Mouse (Mus musculus) liver, embryonic 14.5 days (tissue): ENCODE data around the gene Myl9. TPM values are rescaled to one million over a fixed set of nuclear protein-coding genes. Genes with fewer than 3 reads are reported as not detected.
"Not testable (repeated sequence)": the region's sequence is repeated elsewhere in the genome, so short reads cannot be mapped to it uniquely, and the experiment has no call there.

Experiments
- ATAC-seq: fragments of 200-750 bp; cut with Nextera tagmentation; 2 replicates; pipeline ENCODE4 v1.8.0; 2017; ENCODE audit warnings: moderate number of reproducible peaks, mild to moderate bottlenecking, moderate library complexity; ENCODE audit not compliant: insufficient read depth
- DNase-seq, 3 experiments: peaks; one replicate each; pipeline ENCODE4 v3.0.0-alpha.2; 2012 to 2013; ENCODE audit warnings: low read depth in 3 of 3, low spot score in 3 of 3
- H3K27ac ChIP-seq: fragments of 300-500 bp; sonication (generic); 2 replicates; pipeline ENCODE4 v1.5.1; 2014; ENCODE audit warnings: moderate library complexity, mild to moderate bottlenecking, control low read depth, inconsistent platforms
- H3K27me3 ChIP-seq: fragments of 300-500 bp; sonication (generic); 2 replicates; pipeline ENCODE4 v1.6.1; 2014; ENCODE audit warnings: mild to moderate bottlenecking, low read length, moderate library complexity; ENCODE audit not compliant: control insufficient read depth, insufficient read depth
- H3K36me3 ChIP-seq: fragments of 300-500 bp; sonication (generic); replicated peaks from 2 replicates; pipeline ENCODE4 v1.6.1; 2014; ENCODE audit warnings: low read depth; ENCODE audit not compliant: control insufficient read depth, insufficient read depth
- H3K4me1 ChIP-seq, 2 experiments: fragments of 200-500 bp in 1 of 2; fragments of 300-500 bp in 1 of 2; sonication (generic) in 1 of 2; replicated peaks; 2 replicates each; pipeline ENCODE4 v1.6.1; 2012 to 2014; ENCODE audit warnings: antibody characterized with exemption in 1 of 2, inconsistent platforms in 1 of 2, low read length in 1 of 2; ENCODE audit not compliant: control insufficient read depth in 2 of 2, insufficient read depth in 2 of 2
- H3K4me2 ChIP-seq: fragments of 300-500 bp; sonication (generic); 2 replicates; pipeline ENCODE4 v1.6.1; 2014; ENCODE audit warnings: low read depth, mild to moderate bottlenecking, control low read depth, moderate library complexity
- H3K4me3 ChIP-seq, 2 experiments: fragments of 200-500 bp in 1 of 2; fragments of 300-500 bp in 1 of 2; sonication (generic) in 1 of 2; 2 replicates each; pipeline ENCODE4 v1.5.1; 2012 to 2014; ENCODE audit warnings: low read depth in 2 of 2, low read length in 2 of 2, mild to moderate bottlenecking in 2 of 2, control low read depth in 1 of 2, inconsistent platforms in 1 of 2, moderate library complexity in 1 of 2; ENCODE audit not compliant: insufficient read depth in 1 of 2
- H3K9ac ChIP-seq: fragments of 300-500 bp; sonication (generic); replicated peaks from 2 replicates; pipeline ENCODE4 v1.6.1; 2014; ENCODE audit warnings: mild to moderate bottlenecking, control low read depth, moderate library complexity
- H3K9me3 ChIP-seq: fragments of 300-500 bp; sonication (generic); 2 replicates; pipeline ENCODE4 v1.6.1; 2016; ENCODE audit warnings: low read length, mixed read lengths; ENCODE audit not compliant: control insufficient read depth
- CTCF ChIP-seq: IDR thresholded peaks from 2 replicates; pipeline ENCODE4 v1.5.1; 2016; ENCODE audit warnings: antibody characterized with exemption, low read depth, control low read depth
- WGBS: fragments of 180-500 bp; shearing (Covaris S2); extraction: QIAGEN DNeasy Blood & Tissue Kit; methylation state at CpG from one replicate; pipeline ENCODE4 v1.1.7; 2014; ENCODE audit not compliant: insufficient replicate concordance; 5-methylcytosine and 5-hydroxymethylcytosine counted together
- polyA plus RNA-seq, 2 experiments: library from polyadenylated mRNA; depleted of rRNA in 1 of 2; stranded (reverse) in 1 of 2; unstranded in 1 of 2; fragments of >200 nt; fragmentation: Nextera tagmentation in 1 of 2; extraction: Ambion mirVana in 1 of 2; gene quantifications; 2 replicates each; pipeline versions ENCODE4 v1.2.1 to v1.2.3; 2012 to 2014

Myl9 gene
- polyA plus RNA-seq, 2 experiments, result 25.2 to 44.4 TPM

GRCm38 (mm10) chr2:156825128-156825527, 49.9 kb downstream of the Myl9 start:
- H3K9me3 ChIP-seq, ATAC-seq, H3K36me3 ChIP-seq, H3K4me1 ChIP-seq, H3K4me3 ChIP-seq, H3K9ac ChIP-seq, DNase-seq, H3K4me2 ChIP-seq, H3K27me3 ChIP-seq, H3K27ac ChIP-seq: not testable (repeated sequence)
- WGBS, result 75% methylated on average over 6 of the region's 6 CpGs
- peak; percentile 30 for TF ChIP-seq CTCF

Other genes with a start within 250 kb of the Myl9 start
- 5.9 and 6.0 TPM in 2 replicates for gene Aar2, start 227.8 kb upstream of the Myl9 start, polyA plus RNA-seq (2012; rRNA removed)
- gene Aar2, start 227.8 kb upstream of the Myl9 start, polyA plus RNA-seq (2014; fragmentation: Nextera tagmentation; extraction: Ambion mirVana), result 13.2 and 14.2 TPM in 2 replicates
- 6.4 and 6.6 TPM in 2 replicates for gene Dlgap4, start 161.7 kb upstream of the Myl9 start, polyA plus RNA-seq (2012; rRNA removed)
- gene Dlgap4, start 161.7 kb upstream of the Myl9 start, polyA plus RNA-seq (2014; fragmentation: Nextera tagmentation; extraction: Ambion mirVana), result 9.7 and 9.9 TPM in 2 replicates
- gene Tgif2, start 64.6 kb downstream of the Myl9 start, polyA plus RNA-seq (2012; rRNA removed), result 3.8 and 4.9 TPM in 2 replicates
- gene Tgif2, start 64.6 kb downstream of the Myl9 start, polyA plus RNA-seq (2014; fragmentation: Nextera tagmentation; extraction: Ambion mirVana), result 4.9 and 5.1 TPM in 2 replicates
- 0.51 and 0.71 TPM in 2 replicates for gene 4930518I15Rik, start 82.5 kb downstream of the Myl9 start, polyA plus RNA-seq (2012; rRNA removed)
- 0.71 and 0.78 TPM in 2 replicates for gene 4930518I15Rik, start 82.5 kb downstream of the Myl9 start, polyA plus RNA-seq (2014; fragmentation: Nextera tagmentation; extraction: Ambion mirVana)
- gene Rab5if, start 87.7 kb downstream of the Myl9 start, polyA plus RNA-seq (2012; rRNA removed), result 74.3 and 80.3 TPM in 2 replicates
- 164 and 171 TPM in 2 replicates for gene Rab5if, start 87.7 kb downstream of the Myl9 start, polyA plus RNA-seq (2014; fragmentation: Nextera tagmentation; extraction: Ambion mirVana)
- 0.89 and 0.90 TPM in 2 replicates for gene Sla2, start 111.8 kb downstream of the Myl9 start, polyA plus RNA-seq (2012; rRNA removed)
- 1.4 and 2.2 TPM in 2 replicates for gene Sla2, start 111.8 kb downstream of the Myl9 start, polyA plus RNA-seq (2014; fragmentation: Nextera tagmentation; extraction: Ambion mirVana)
- gene Ndrg3, start 216.6 kb downstream of the Myl9 start, polyA plus RNA-seq (2012; rRNA removed), result 30.3 and 31.7 TPM in 2 replicates
- gene Ndrg3, start 216.6 kb downstream of the Myl9 start, polyA plus RNA-seq (2014; fragmentation: Nextera tagmentation; extraction: Ambion mirVana), result 29.2 and 34.8 TPM in 2 replicates
- 11.2 and 19.2 TPM in 2 replicates for gene Dsn1, start 231.7 kb downstream of the Myl9 start, polyA plus RNA-seq (2012; rRNA removed)
- gene Dsn1, start 231.7 kb downstream of the Myl9 start, polyA plus RNA-seq (2014; fragmentation: Nextera tagmentation; extraction: Ambion mirVana), result 30.2 and 30.6 TPM in 2 replicates